Mouse (Mus musculus) lung, embryonic 14.5 days (tissue): ENCODE measurements around the gene C2cd3. TPM values are rescaled to one million over a fixed set of nuclear protein-coding genes. Genes with fewer than 3 reads are reported as not detected.

Experiments
- ATAC-seq: fragments of 200-750 bp; cut with Nextera tagmentation; 2 replicates; pipeline ENCODE4 v1.8.0; 2017; ENCODE audit warnings: mild to moderate bottlenecking, moderate TSS enrichment, moderate library complexity; ENCODE audit not compliant: insufficient read depth
- DNase-seq: peaks from one replicate; pipeline ENCODE4 v3.0.0-alpha.2; 2015
- H3K27ac ChIP-seq: fragments of 300-500 bp; sonication (generic); 2 replicates; pipeline ENCODE4 v1.5.1; 2014; ENCODE audit warnings: low read depth, mild to moderate bottlenecking, moderate library complexity
- H3K27me3 ChIP-seq: fragments of 300-500 bp; sonication (generic); 2 replicates; pipeline ENCODE4 v1.6.1; 2014; ENCODE audit warnings: low read length, control low read depth; ENCODE audit not compliant: insufficient read depth
- H3K36me3 ChIP-seq: fragments of 300-500 bp; sonication (generic); 2 replicates; pipeline ENCODE4 v1.6.1; 2014; ENCODE audit warnings: control low read depth; ENCODE audit not compliant: insufficient read depth
- H3K4me1 ChIP-seq: fragments of 300-500 bp; sonication (generic); 2 replicates; pipeline ENCODE4 v1.6.1; 2014; ENCODE audit warnings: antibody characterized with exemption, control low read depth; ENCODE audit not compliant: insufficient read depth
- H3K4me2 ChIP-seq: fragments of 300-500 bp; sonication (generic); 2 replicates; pipeline ENCODE4 v1.6.1; 2014; ENCODE audit warnings: mild to moderate bottlenecking
- H3K4me3 ChIP-seq: fragments of 300-500 bp; sonication (generic); 2 replicates; pipeline ENCODE4 v1.5.1; 2014; ENCODE audit warnings: low read depth, low read length
- H3K9ac ChIP-seq: fragments of 300-500 bp; sonication (generic); 2 replicates; pipeline ENCODE4 v1.6.1; 2014
- H3K9me3 ChIP-seq: fragments of 300-500 bp; sonication (generic); 2 replicates; pipeline ENCODE4 v1.6.1; 2016; ENCODE audit warnings: low read depth, low read length, control low read depth
- CTCF ChIP-seq: IDR thresholded peaks from 2 replicates; pipeline ENCODE4 v1.5.1; 2016; ENCODE audit warnings: antibody characterized with exemption, low read depth
- WGBS: fragments of 180-500 bp; shearing (Covaris S2); extraction: QIAGEN DNeasy Blood & Tissue Kit; methylation state at CpG from one replicate; pipeline ENCODE4 v1.1.7; 2014; 5-methylcytosine and 5-hydroxymethylcytosine counted together
- polyA plus RNA-seq: library from polyadenylated mRNA; unstranded; fragments of >200 nt; fragmentation: Nextera tagmentation; extraction: Ambion mirVana; gene quantifications from 2 replicates; pipeline ENCODE4 v1.2.1, GENCODE M21; 2014

Gene C2cd3
- polyA plus RNA-seq, 1 experiment from 2014 or later = 29.6 TPM

- Histone ChIP-seq H3K4me2 (no peak overlapping the region), H3K4me1 (no peaks in the 10 kb centered on the region; the same call in 1 of the 2 replicates), H3K27ac (no peak overlapping the region; the same call in 1 of the 2 replicates), H3K9me3 (no peaks in the 10 kb centered on the region), H3K27me3 (no peaks in the 10 kb centered on the region), H3K36me3 (peaks cover 42% of the 10 kb centered on the region), H3K9ac (no peak overlapping the region), H3K4me3 (no peak overlapping the region)
- DNase-seq = no peak
- WGBS = 51% methylated on average over 9 of the region's 9 CpGs
- TF ChIP-seq CTCF = no peak
- no peak for ATAC-seq
These were observed 91.2 kb downstream of the C2cd3 start for GRCm38 (mm10) chr7:100463194-100463593.

- Histone ChIP-seq H3K9me3 (no peaks in the 10 kb centered on the region), H3K27ac (no peak overlapping the region; the same call in 1 of the 2 replicates), H3K36me3 (peaks cover 43% of the 10 kb centered on the region), H3K4me3 (no peak overlapping the region), H3K4me2 (no peak overlapping the region), H3K4me1 (no peaks in the 10 kb centered on the region; the same call in 1 of the 2 replicates), H3K9ac (no peak overlapping the region), H3K27me3 (no peaks in the 10 kb centered on the region)
- 53% methylated on average over 10 of the region's 10 CpGs for WGBS
- ATAC-seq = no peak
- no peak for DNase-seq
- no peak for TF ChIP-seq CTCF
These were observed 91.7 kb downstream of the C2cd3 start for GRCm38 (mm10) chr7:100463757-100464156.

- Histone ChIP-seq H3K4me3 (no peak overlapping the region), H3K27me3 (no peaks in the 10 kb centered on the region), H3K9ac (no peak overlapping the region), H3K4me1 (no peaks in the 10 kb centered on the region; the same call in 1 of the 2 replicates), H3K4me2 (no peak overlapping the region), H3K27ac (no peak overlapping the region), H3K9me3 (no peaks in the 10 kb centered on the region), H3K36me3 (peaks cover 47% of the 10 kb centered on the region)
- 83% methylated on average over 7 of the region's 7 CpGs for WGBS
- ATAC-seq (no peak), DNase-seq (no peak)
- TF ChIP-seq CTCF = no peak
These were observed 92.2 kb downstream of the C2cd3 start for GRCm38 (mm10) chr7:100464248-100464647.

- Histone ChIP-seq H3K4me2 (peak overlapping the region; percentile 35; the same call in 1 of the 2 replicates), H3K27ac (peak overlapping the region; percentile 77), H3K27me3 (no peaks in the 10 kb centered on the region), H3K4me3 (no peak overlapping the region; the same call in 1 of the 2 replicates), H3K9me3 (no peaks in the 10 kb centered on the region), H3K4me1 (no peaks in the 10 kb centered on the region; the same call in 1 of the 2 replicates), H3K9ac (peak overlapping the region; percentile 7), H3K36me3 (peaks cover 43% of the 10 kb centered on the region)
- no peak for DNase-seq
- 0 out of 2 replicates have a peak, but pooled peaks have one; percentile 11 for ATAC-seq
- no peak for TF ChIP-seq CTCF
- 56% methylated on average over 4 of the region's 4 CpGs for WGBS
These were observed 93.2 kb downstream of the C2cd3 start for GRCm38 (mm10) chr7:100465248-100465647.

GRCm38 (mm10) chr7:100465656-100466309, 93.8 kb downstream of the C2cd3 start:
- TF ChIP-seq CTCF = no peak
- Histone ChIP-seq H3K27me3 (no peaks in the 10 kb centered on the region), H3K9me3 (no peaks in the 10 kb centered on the region), H3K9ac (peak overlapping the region; percentile 28; the same call in 1 of the 2 replicates), H3K4me3 (peak overlapping the region; percentile 6; the same call in 1 of the 2 replicates), H3K36me3 (peaks cover 39% of the 10 kb centered on the region), H3K4me1 (no peaks in the 10 kb centered on the region; the same call in 1 of the 2 replicates), H3K4me2 (peak overlapping the region; percentile 35; the same call in 1 of the 2 replicates), H3K27ac (peak overlapping the region; percentile 77)
- ATAC-seq (peak; percentile 52; the same call in 1 of the 2 replicates), DNase-seq (peak; percentile 50)
- WGBS = 35% methylated on average over 5 of the region's 5 CpGs

GRCm38 (mm10) chr7:100466781-100467510, 94.9 kb downstream of the C2cd3 start:
- peak; percentile 81 for ATAC-seq
- WGBS = 76% methylated on average over 11 of the region's 11 CpGs
- Histone ChIP-seq H3K27me3 (no peaks in the 10 kb centered on the region), H3K9ac (no peak overlapping the region), H3K9me3 (no peaks in the 10 kb centered on the region), H3K36me3 (peaks cover 34% of the 10 kb centered on the region), H3K4me3 (peak overlapping the region; percentile 12; the same call in 1 of the 2 replicates), H3K4me1 (no peaks in the 10 kb centered on the region; the same call in 1 of the 2 replicates), H3K27ac (peak overlapping the region; percentile 77; the same call in 1 of the 2 replicates), H3K4me2 (no peak overlapping the region; the same call in 1 of the 2 replicates)
- no peak for TF ChIP-seq CTCF
- no peak for DNase-seq

- TF ChIP-seq CTCF = no peak
- H3K4me3 ChIP-seq = no peak overlapping the region
- no peaks in the 10 kb centered on the region for H3K27me3 ChIP-seq
- peaks cover 31% of the 10 kb centered on the region for H3K36me3 ChIP-seq
- no peaks in the 10 kb centered on the region for H3K9me3 ChIP-seq
- DNase-seq (no peak), ATAC-seq (no peak)
- H3K4me1 ChIP-seq = no peaks in the 10 kb centered on the region; the same call in 1 of the 2 replicates
- H3K27ac ChIP-seq = no peak overlapping the region
- WGBS = 83% methylated on average over 6 of the region's 6 CpGs
- H3K9ac ChIP-seq = no peak overlapping the region
- H3K4me2 ChIP-seq = no peak overlapping the region
These were observed 96.7 kb downstream of the C2cd3 start for GRCm38 (mm10) chr7:100468761-100469160.
